Mouse (Mus musculus) gastrocnemius, postnatal 10 days (tissue): ENCODE data around the gene Card19. TPM values are rescaled to one million over a fixed set of nuclear protein-coding genes. Genes with fewer than 3 reads are reported as not detected.

ENCODE experiments used
- DNase-seq: peaks from one replicate; pipeline ENCODE4 v3.0.0; 2021; ENCODE audit warnings: mixed read lengths
- total RNA-seq, 2 experiments: library from RNA; stranded (reverse); gene quantifications; 2 replicates each; pipeline ENCODE4 v1.2.3; 2021

The Card19 gene
- total RNA-seq, 2 experiments from 2014 or later: 49.9 to 62.0 TPM

GRCm38 (mm10) chr13:49193650-49194049, 22.2 kb downstream of the Card19 start:
- no peak for DNase-seq

- DNase-seq: no peak
Observed at GRCm38 (mm10) chr13:49192156-49192855, 23.5 kb downstream of the Card19 start.

DNA sequence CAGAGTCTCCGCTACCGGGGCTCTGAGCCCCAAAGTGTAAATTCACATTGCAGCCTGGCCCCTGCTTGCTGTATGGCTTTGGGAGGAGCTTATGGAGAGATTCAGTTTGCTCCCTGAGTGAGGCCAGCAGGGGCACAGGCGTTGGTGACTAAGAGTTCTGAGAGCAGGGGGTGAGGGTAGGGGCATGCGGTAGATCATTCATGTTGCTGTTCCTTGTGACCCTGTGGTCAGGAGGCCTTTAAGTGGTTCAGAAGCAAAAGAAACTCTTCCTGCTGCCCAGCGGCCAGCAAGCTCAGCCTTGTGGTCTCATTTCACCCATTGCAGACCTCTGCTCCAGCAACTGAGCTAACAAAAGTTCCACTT, 24.2 kb downstream of the Card19 start:
- DNase-seq: no peak

GRCm38 (mm10) chr13:49190876-49191672, 24.8 kb downstream of the Card19 start:
- no peak for DNase-seq

- DNase-seq: no peak
Observed at GRCm38 (mm10) chr13:49189970-49190870, 25.6 kb downstream of the Card19 start.

DNA sequence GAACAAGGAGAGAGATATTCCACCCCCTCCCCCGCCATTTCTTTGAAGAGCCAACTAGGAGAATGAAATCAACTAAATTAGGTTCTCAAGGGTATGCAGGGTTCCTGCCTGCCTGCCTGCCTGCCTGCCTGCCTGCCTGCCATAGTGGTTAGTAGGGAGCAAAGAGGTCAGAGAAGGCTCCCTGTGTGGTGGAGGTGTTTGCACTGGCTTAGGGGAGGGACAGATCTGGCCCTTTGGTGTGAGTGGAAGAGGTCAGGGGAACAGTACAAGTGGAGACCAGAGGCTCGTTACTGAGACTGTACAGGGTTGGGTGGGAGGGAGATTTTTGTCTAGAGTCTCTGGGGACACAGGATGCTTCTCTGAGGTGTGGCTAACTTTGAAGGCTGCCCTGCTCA, 26.9 kb downstream of the Card19 start:
- DNase-seq: no peak

- DNase-seq: no peak
Observed at GRCm38 (mm10) chr13:49188219-49188965, 27.4 kb downstream of the Card19 start.

DNA sequence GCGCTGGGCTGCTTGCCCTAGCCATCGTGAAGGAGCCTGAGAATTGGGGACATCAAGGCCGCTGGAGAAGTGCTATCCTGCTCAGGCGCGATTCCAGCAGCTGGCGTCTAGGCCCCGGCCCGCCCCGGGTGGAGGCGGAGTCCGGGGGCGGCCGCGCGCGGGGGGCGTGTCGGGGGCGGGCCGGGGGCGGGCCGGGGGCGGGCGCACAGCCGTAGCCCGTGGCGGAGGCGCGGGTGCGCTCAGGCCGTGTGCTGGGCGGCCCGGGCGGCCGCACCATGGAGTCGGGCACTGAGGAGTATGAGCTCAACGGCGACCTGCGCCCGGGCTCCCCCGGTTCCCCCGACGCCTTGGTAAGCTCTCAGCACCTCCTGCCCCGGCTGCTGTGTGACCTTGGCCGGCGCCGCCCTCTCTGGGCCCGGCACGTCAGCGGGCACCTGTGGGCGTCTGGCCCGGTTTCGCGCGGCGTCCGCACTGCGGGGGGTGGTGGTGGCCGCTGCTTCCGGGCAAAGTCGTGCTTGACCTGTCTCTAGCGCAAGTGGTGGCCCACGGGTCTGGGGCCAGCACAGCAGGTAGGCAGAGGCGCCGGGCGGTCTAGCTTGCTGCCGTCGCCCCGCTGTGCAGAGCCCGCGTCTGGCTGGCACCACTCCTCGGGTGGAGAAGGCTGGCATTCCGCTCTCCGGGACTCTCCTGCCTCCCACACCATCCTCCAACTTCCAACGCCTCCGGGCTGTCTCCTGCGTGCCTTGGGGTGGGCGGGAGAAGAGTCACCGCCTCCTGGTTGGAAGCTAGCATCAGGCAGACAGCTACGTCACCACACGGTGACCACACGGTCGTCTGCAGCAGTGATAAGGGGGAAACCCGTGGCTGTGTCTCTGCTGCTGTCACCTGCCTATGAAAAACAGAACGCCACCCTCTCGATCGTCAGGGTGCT, 28.3 kb downstream of the Card19 start, which contains the start of gene Ninj1:
Gene Ninj1 (plus strand): TSS at position 198 of the 931 bp plus-strand sequence.
- peak; percentile 92 for DNase-seq

GRCm38 (mm10) chr13:49186798-49187287, 29.0 kb downstream of the Card19 start:
- DNase-seq: no peak

DNA sequence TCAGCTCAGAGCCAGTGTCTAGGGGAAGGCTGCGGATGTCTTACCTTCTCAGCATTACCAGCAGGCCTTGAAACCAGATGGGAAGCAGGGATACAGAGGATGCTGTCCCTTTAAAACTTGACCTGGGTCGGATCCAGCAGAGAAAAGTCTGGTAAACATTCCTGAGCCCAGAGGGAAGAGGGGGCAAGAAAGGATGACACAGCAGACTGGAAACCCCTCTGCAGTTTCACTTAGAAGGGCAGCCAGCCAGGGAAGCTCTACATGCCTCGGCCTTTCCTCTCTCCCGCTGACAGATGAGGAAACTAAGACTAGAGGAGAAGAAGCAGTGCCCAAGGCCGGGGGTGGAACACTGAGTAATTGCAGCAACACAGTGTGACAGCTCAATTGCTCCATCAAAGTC, 32.2 kb downstream of the Card19 start:
- no peak for DNase-seq

- DNase-seq: no peak
Observed at GRCm38 (mm10) chr13:49183161-49183560, 32.7 kb downstream of the Card19 start.

DNA sequence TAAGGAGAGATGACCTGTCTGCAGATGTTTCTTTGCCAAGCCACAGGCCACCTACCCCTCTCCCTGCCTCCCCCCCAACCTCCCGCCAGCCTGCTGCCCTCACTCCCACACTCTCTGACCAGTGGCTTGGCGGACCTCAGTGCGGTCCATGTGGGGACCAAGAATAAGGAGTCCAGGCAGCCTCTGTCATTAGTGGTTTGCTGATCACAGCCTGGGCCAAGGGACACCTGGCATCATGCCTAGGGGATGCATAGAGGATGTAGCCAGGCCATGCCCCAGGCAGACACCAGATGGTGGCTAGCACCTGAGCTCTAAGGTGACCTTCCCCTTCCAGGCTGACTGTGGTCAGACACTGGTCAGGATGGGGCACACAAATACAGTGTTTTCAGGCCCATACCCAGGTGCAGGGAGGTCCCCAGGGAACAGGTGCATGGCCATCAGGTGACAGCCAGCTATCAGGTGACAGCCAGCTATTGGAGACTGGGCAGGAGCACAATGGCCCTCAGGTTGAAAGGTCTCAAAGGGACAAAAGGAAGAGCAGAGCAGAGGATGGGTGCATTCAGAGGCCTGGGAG, 34.3 kb downstream of the Card19 start:
- no peak for DNase-seq

GRCm38 (mm10) chr13:49180691-49181090, 35.1 kb downstream of the Card19 start:
- DNase-seq: no peak

DNA sequence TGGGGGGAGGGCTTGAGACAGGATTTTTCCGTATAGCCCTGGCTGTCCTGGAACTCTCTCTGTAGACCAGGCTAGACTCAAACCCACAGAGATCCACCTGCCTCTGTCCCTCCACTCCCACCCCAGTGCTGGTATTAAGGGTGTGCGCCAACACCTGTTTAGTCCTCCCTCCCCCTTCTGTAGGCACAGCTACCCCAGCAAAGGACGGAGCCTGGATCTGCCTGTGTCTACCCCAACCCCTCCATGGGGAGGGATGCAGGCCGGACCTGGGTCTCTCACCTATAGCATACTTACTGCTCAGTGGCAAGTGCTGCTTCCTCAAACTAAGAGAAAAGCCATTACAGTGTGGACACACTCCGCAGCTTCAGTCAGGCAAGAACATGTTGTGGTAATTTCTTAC, 35.6 kb downstream of the Card19 start:
- no peak for DNase-seq

- peak; percentile 64 for DNase-seq
Observed at GRCm38 (mm10) chr13:49178839-49179585, 36.8 kb downstream of the Card19 start.

DNA sequence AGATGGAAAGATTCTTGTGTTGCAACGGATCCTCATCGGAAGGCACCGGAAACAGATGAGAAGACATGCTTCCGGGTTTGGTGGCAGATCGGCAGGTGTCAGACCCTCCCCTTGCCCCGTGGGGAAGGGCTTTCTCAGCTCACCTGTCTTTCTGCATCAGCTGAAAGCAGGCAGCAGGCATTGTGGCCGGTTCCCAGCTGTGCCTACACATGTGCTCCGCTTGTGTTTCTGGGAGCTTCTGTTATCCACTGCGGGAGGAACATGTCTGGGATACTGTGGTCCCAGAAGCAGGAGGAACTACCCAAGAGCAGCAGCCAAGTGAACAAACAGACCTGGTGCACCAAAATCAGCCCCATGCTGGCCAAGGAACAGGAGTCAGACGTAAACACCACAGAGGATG, 40.3 kb downstream of the Card19 start:
- no peak for DNase-seq

DNA sequence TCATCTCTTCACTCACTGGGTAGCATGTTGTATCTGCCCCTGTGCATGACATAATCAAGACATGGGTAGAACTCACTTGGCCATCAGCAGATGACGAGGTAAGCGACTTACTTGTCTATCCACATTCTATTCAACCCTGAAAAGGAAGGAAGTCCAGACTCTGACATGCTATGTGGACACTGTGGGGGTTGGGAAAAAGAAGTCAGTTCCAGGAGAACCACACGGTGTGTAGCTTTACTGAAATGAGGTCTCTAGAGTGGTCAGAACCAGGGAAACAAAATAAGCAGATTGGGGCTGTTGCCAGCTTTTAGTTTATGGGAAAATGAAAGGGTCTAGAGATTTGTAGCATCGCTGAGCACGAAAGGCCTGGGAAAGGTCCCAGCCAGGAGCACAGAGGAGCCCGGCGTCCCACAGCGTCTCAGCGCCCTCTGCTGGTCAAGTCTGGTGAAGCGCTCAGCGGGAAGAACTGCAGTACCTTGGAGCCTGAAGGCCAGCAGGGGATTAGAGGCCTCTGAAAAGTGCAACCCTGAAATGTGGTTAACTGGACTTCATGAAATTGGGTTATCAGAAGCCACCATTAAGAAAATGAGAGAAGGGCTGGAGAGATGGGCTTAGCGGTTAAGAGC, 42.8 kb downstream of the Card19 start:
- DNase-seq: peak; percentile 96

GRCm38 (mm10) chr13:49172335-49172734, 43.5 kb downstream of the Card19 start:
- DNase-seq: no peak

- no peak for DNase-seq
Observed at GRCm38 (mm10) chr13:49171729-49172128, 44.1 kb downstream of the Card19 start.
